In the genomic region with DNA sequence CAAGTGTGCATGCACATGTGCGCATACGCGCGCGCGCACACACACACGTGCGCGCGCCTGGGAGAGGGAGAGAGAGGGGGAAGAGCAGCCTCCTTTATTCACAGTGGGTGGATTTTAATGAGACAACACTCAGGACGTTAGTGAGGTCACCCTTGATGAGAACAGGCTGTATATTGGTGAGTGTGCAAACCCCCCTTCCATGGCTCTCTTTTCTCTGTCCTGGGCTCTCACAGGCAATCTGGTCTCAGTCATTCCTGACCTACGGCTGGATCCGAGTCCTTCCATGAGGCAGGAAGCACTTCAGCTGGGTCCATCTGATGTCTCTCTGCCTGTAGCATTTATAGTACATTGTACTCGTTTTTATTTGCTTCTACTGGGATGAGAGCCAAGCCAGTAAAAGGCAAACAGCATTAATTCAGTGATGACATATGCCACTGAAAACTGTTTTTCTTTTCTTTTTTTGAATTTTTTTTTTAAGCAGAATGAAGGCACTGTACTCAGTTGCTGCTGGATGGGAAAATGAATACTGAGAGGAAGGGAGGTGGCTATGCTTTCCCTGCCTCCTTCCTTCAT, we compare ENCODE assay signal across 12 mouse cellular contexts.
DNase-seq lines count a peak whose midpoint lies in the region; ATAC-seq and TF ChIP-seq lines count a peak whose summit lies in the region.
"Had no signal": no experiment of that assay in that cellular context is flagged by ENCODE, and none has a peak within 500 bp of the region (broad histone marks: within the 10 kb centered on the region; RNA-seq: fewer than 3 reads in every experiment).

No protein-coding gene starts in this region.

- H3K4me2 ChIP-seq in neural tube, embryonic 12.5 days (replicated peaks): no peak overlapping the region
- H3K4me2 ChIP-seq in neural tube, embryonic 15.5 days: no peak overlapping the region
- no peak overlapping the region for H3K4me2 ChIP-seq in kidney, postnatal 0 days (ENCODE audit: low read length)
- H3K4me2 ChIP-seq in stomach, embryonic 14.5 days (replicated peaks; ENCODE audit: low read depth, low read length): no peak overlapping the region
- H3K4me2 ChIP-seq: hindbrain, embryonic 13.5 days; liver, embryonic 11.5 days; midbrain, embryonic 12.5 days had no signal

- DNase-seq in kidney, adult 9 months: peak; percentile 16
- DNase-seq in kidney, adult 18-20 months: no peak
- DNase-seq in kidney, postnatal 0 days (ENCODE audit: low spot score): peak; percentile 91
- no peak for DNase-seq in spleen, adult 12 weeks (ENCODE audit: low spot score)
- no peak for DNase-seq in ovary, postnatal 36 days (ENCODE audit: low spot score)
- DNase-seq: thymus, adult 18-20 months had no signal

- no peaks in the 10 kb centered on the region for H3K9me3 ChIP-seq in neural tube, embryonic 12.5 days
- H3K9me3 ChIP-seq in neural tube, embryonic 15.5 days (replicated peaks): no peaks in the 10 kb centered on the region
- no peaks in the 10 kb centered on the region for H3K9me3 ChIP-seq in kidney, postnatal 0 days (replicated peaks; ENCODE audit: low read length)
- H3K9me3 ChIP-seq in stomach, embryonic 14.5 days (ENCODE audit: control insufficient read depth, low read depth, low read length): no peaks in the 10 kb centered on the region
- H3K9me3 ChIP-seq: hindbrain, embryonic 13.5 days; midbrain, embryonic 12.5 days had no signal

- ATAC-seq in neural tube, embryonic 12.5 days (ENCODE audit: low FRiP score, low read depth): 0 out of 2 replicates have a peak, but pooled peaks have one; percentile 7
- no peak for ATAC-seq in neural tube, embryonic 15.5 days (ENCODE audit: low FRiP score)
- ATAC-seq in kidney, postnatal 0 days (replicated peaks; ENCODE audit: low FRiP score, low read depth): peak; percentile 81
- ATAC-seq in stomach, embryonic 14.5 days (ENCODE audit: insufficient number of reproducible peaks, insufficient read depth, low FRiP score, low read depth): peak; percentile 86; the same call in 1 of the 2 replicates

- no peak overlapping the region for H3K4me3 ChIP-seq in neural tube, embryonic 12.5 days
- no peak overlapping the region for H3K4me3 ChIP-seq in neural tube, embryonic 15.5 days (replicated peaks)
- no peak overlapping the region for H3K4me3 ChIP-seq in kidney, postnatal 0 days (replicated peaks; ENCODE audit: low read depth, low read length)
- H3K4me3 ChIP-seq in stomach, embryonic 14.5 days (ENCODE audit: low read depth, low read length): no peak overlapping the region
- H3K4me3 ChIP-seq: hindbrain, embryonic 13.5 days; midbrain, embryonic 12.5 days had no signal

- no peaks in the 10 kb centered on the region for H3K36me3 ChIP-seq in neural tube, embryonic 12.5 days
- H3K36me3 ChIP-seq in neural tube, embryonic 15.5 days: no peaks in the 10 kb centered on the region
- no peaks in the 10 kb centered on the region for H3K36me3 ChIP-seq in kidney, postnatal 0 days (ENCODE audit: insufficient read depth, low read length)
- no peaks in the 10 kb centered on the region; the same call in 1 of the 2 replicates for H3K36me3 ChIP-seq in stomach, embryonic 14.5 days (ENCODE audit: control insufficient read depth, insufficient read depth, low read length)
- H3K36me3 ChIP-seq: midbrain, embryonic 12.5 days had no signal

- TF ChIP-seq CTCF in kidney, postnatal 0 days (IDR thresholded peaks at IDR 0.05; ENCODE audit: low read depth): no peak

- H3K4me1 ChIP-seq in neural tube, embryonic 12.5 days: no peaks in the 10 kb centered on the region
- H3K4me1 ChIP-seq in neural tube, embryonic 15.5 days: peaks cover 7% of the 10 kb centered on the region
- no peaks in the 10 kb centered on the region; the same call in 1 of the 2 replicates for H3K4me1 ChIP-seq in kidney, postnatal 0 days (replicated peaks; ENCODE audit: insufficient read depth, low read length)
- H3K4me1 ChIP-seq in stomach, embryonic 14.5 days (ENCODE audit: control insufficient read depth, insufficient read depth, low read length): peaks cover 11% of the 10 kb centered on the region

- H3K27ac ChIP-seq in neural tube, embryonic 12.5 days: no peak overlapping the region
- H3K27ac ChIP-seq in neural tube, embryonic 15.5 days (replicated peaks): no peak overlapping the region; the same call in 1 of the 2 replicates
- H3K27ac ChIP-seq in kidney, postnatal 0 days: peak overlapping the region; percentile 71; the same call in 1 of the 2 replicates
- peak overlapping the region; percentile 72 for H3K27ac ChIP-seq in stomach, embryonic 14.5 days (ENCODE audit: low read length)
- H3K27ac ChIP-seq: hindbrain, embryonic 13.5 days; midbrain, embryonic 12.5 days had no signal

- H3K9ac ChIP-seq in neural tube, embryonic 12.5 days: no peak overlapping the region
- no peak overlapping the region for H3K9ac ChIP-seq in neural tube, embryonic 15.5 days (replicated peaks)
- H3K9ac ChIP-seq in kidney, postnatal 0 days (ENCODE audit: low read depth, low read length): no peak overlapping the region
- H3K9ac ChIP-seq in stomach, embryonic 14.5 days (replicated peaks; ENCODE audit: low read depth, low read length): no peak overlapping the region
- H3K9ac ChIP-seq: hindbrain, embryonic 13.5 days; midbrain, embryonic 12.5 days had no signal

- H3K27me3 ChIP-seq in neural tube, embryonic 12.5 days (replicated peaks): no peaks in the 10 kb centered on the region
- H3K27me3 ChIP-seq in neural tube, embryonic 15.5 days (replicated peaks): no peaks in the 10 kb centered on the region
- H3K27me3 ChIP-seq in kidney, postnatal 0 days (ENCODE audit: insufficient read depth, low read length): no peaks in the 10 kb centered on the region
- H3K27me3 ChIP-seq in stomach, embryonic 14.5 days (ENCODE audit: control insufficient read depth, insufficient read depth, low read length): no peaks in the 10 kb centered on the region
- H3K27me3 ChIP-seq: hindbrain, embryonic 13.5 days; midbrain, embryonic 12.5 days had no signal

- WGBS in neural tube, embryonic 12.5 days: 78% methylated on average over 14 of the region's 14 CpGs
- WGBS in neural tube, embryonic 15.5 days: 71% methylated on average over 14 of the region's 14 CpGs
- 66% methylated on average over 14 of the region's 14 CpGs for WGBS in kidney, postnatal 0 days
- 75% methylated on average over 14 of the region's 14 CpGs for WGBS in stomach, embryonic 14.5 days

Comparison
In these comparisons a context has a peak if more than half of its experiments do, and no peak if none do; other contexts are left out.
1. DNase-seq: peak in kidney, adult 9 months (single experiment) and kidney, postnatal 0 days (single experiment); none in kidney, adult 18-20 months (single experiment), spleen, adult 12 weeks (single experiment) and ovary, postnatal 36 days (single experiment).
2. H3K27ac ChIP-seq: peak in kidney, postnatal 0 days (single experiment) and stomach, embryonic 14.5 days (single experiment); none in neural tube, embryonic 12.5 days (single experiment) and neural tube, embryonic 15.5 days (single experiment).